Mouse (Mus musculus): ENCODE measurements around the gene Rrp7a. TPM values are rescaled to one million over a fixed set of nuclear protein-coding genes. Genes with fewer than 3 reads are reported as not detected.
A peak's percentile ranks its signal among the peaks of the same experiment; 100 is the strongest.

Rrp7a gene
- polyA plus RNA-seq, 1 experiment from 2014 or later: 72.4 TPM

DNA sequence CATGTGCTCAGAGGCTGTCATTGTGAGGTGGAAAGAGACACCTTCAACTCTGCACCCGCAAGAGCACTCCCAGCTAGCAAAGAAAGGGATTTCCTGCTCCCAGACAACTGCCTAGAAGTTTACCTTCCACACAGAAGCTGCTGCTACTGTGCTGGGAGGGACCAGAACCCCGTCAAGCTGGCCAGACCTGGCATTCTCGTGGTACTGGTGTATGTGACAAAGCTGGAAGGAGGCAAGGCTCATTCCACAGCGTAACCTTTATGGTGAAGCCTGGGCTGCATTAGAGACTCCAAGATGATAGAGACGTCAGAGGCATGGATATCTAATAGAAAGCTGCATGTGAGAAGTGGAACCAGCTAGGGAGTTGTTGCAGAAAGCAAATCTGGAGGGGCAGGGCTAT is 2.0 kb upstream of the Rrp7a start:
- WGBS: 70% methylated on average over 5 of the region's 5 CpGs
- ATAC-seq: no peak

GRCm38 (mm10) chr15:83121709-83122565 is 664 bp downstream of the Rrp7a start:
- Histone ChIP-seq H3K9me3 (no peaks in the 10 kb centered on the region), H3K9ac (replicated peaks) (peak overlapping the region; percentile 78), H3K4me2 (replicated peaks) (peak overlapping the region; percentile 81), H3K4me3 (replicated peaks) (peak overlapping the region; percentile 86), H3K4me1 (replicated peaks) (peaks cover 17% of the 10 kb centered on the region), H3K27me3 (no peaks in the 10 kb centered on the region), H3K27ac (peak overlapping the region; percentile 83), H3K36me3 (peaks cover 49% of the 10 kb centered on the region)
- peak; percentile 72 for ATAC-seq
- 3% methylated on average over 40 of the region's 43 CpGs for WGBS

More for the DNA sequence above, 2.0 kb upstream of the Rrp7a start:
- peaks cover 12% of the 10 kb centered on the region for H3K4me1 ChIP-seq (replicated peaks)
- H3K36me3 ChIP-seq: peaks cover 50% of the 10 kb centered on the region
- H3K27me3 ChIP-seq: no peaks in the 10 kb centered on the region
- no peak overlapping the region for H3K27ac ChIP-seq
- no peaks in the 10 kb centered on the region for H3K9me3 ChIP-seq
- no peak overlapping the region for H3K9ac ChIP-seq (replicated peaks)
- H3K4me2 ChIP-seq (replicated peaks): no peak overlapping the region
- no peak overlapping the region for H3K4me3 ChIP-seq (replicated peaks)

DNA sequence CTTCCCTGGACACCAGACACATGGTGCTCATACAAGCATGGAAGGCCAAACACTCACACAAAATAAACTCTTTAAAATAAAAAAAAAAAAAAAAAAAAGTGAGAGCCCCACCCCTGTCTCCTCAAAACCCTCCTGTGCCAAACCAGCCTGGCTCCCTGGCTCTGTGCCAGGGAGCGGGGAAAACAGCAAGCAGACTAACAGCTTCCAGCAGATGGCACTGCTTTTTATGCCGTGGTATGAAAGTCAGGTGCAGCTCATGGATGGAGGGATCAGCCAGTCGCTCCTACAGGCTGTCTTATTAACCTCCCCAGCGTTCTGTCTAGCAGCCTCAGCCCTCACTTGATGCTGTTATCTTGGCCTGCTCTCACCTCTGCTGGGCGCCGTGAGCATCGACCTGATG is 4.2 kb downstream of the Rrp7a start:
- Histone ChIP-seq H3K4me3 (replicated peaks) (no peak overlapping the region), H3K4me2 (replicated peaks) (no peak overlapping the region), H3K27me3 (0 out of 2 replicates have a peak, but pooled peaks cover 3% of the 10 kb centered on the region), H3K9me3 (no peaks in the 10 kb centered on the region), H3K27ac (0 out of 2 replicates have a peak overlapping the region, but pooled peaks have one; percentile 3), H3K9ac (replicated peaks) (no peak overlapping the region), H3K36me3 (peaks cover 55% of the 10 kb centered on the region), H3K4me1 (replicated peaks) (peaks cover 28% of the 10 kb centered on the region)
- ATAC-seq: no peak
- WGBS: 70% methylated on average over 7 of the region's 7 CpGs

- Histone ChIP-seq H3K4me3 (replicated peaks) (no peak overlapping the region), H3K36me3 (peaks cover 54% of the 10 kb centered on the region), H3K9me3 (no peaks in the 10 kb centered on the region), H3K4me1 (replicated peaks) (peaks cover 35% of the 10 kb centered on the region), H3K27me3 (0 out of 2 replicates have a peak, but pooled peaks cover 3% of the 10 kb centered on the region), H3K9ac (replicated peaks) (no peak overlapping the region), H3K4me2 (replicated peaks) (no peak overlapping the region), H3K27ac (no peak overlapping the region)
- WGBS: 32% methylated on average over 6 of the region's 6 CpGs
- ATAC-seq: no peak
Observed at GRCm38 (mm10) chr15:83115071-83115470, 7.5 kb downstream of the Rrp7a start.

DNA sequence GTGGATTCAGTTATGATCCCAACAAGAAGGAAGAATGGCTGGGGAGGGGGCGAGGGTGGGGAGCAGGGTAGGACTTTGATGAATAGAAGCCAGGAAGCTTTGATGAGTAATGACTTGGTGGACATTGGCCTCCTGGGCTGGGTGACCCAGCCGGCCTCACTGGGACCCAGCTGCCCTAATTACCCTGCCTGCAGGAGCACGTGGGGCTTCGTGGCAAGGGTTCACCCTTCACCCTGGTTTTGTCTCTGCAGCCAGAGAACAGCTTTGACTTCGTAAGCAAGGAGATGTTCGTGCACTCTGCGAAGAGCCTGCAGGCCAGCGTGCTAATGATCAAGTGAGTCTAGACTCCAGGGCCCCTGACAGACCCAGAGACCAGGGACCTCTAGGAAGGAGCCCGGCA is 8.5 kb downstream of the Rrp7a start:
- 0 out of 2 replicates have a peak, but pooled peaks cover 3% of the 10 kb centered on the region for H3K27me3 ChIP-seq
- 72% methylated on average over 9 of the region's 9 CpGs for WGBS
- H3K9me3 ChIP-seq: no peaks in the 10 kb centered on the region
- H3K4me2 ChIP-seq (replicated peaks): no peak overlapping the region
- H3K27ac ChIP-seq: no peak overlapping the region
- ATAC-seq: no peak
- H3K4me3 ChIP-seq (replicated peaks): no peak overlapping the region
- H3K9ac ChIP-seq (replicated peaks): 0 out of 2 replicates have a peak overlapping the region, but pooled peaks have one; percentile 29
- H3K4me1 ChIP-seq (replicated peaks): peaks cover 35% of the 10 kb centered on the region
- peaks cover 45% of the 10 kb centered on the region for H3K36me3 ChIP-seq

DNA sequence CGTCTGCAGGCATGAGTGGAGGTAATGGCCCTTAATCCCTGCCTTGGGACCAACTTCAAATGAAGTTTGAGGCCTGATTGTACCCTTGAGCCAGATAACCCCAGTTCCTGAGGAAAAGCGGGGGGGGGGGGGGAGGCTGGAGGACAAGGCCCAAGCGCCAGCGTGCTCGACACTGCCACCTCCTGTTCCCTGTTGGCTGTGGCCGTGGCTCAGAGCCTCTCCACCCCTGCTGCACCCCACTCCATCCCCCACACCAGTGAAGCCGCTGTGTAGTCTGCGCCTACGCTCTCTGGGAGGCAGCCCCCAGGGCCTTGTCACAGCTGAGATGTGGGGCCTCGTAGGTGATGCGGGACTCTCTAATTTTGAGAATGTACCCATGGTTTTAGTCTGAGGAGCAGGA is 9.7 kb downstream of the Rrp7a start:
- Histone ChIP-seq H3K27me3 (0 out of 2 replicates have a peak, but pooled peaks cover 3% of the 10 kb centered on the region), H3K4me2 (replicated peaks) (0 out of 2 replicates have a peak overlapping the region, but pooled peaks have one; percentile 19), H3K27ac (no peak overlapping the region), H3K36me3 (peaks cover 35% of the 10 kb centered on the region), H3K4me3 (replicated peaks) (no peak overlapping the region), H3K9ac (replicated peaks) (0 out of 2 replicates have a peak overlapping the region, but pooled peaks have one; percentile 44), H3K4me1 (replicated peaks) (peaks cover 30% of the 10 kb centered on the region), H3K9me3 (no peaks in the 10 kb centered on the region)
- peak; percentile 59; the same call in 1 of the 2 replicates for ATAC-seq
- 12% methylated on average over 9 of the region's 11 CpGs for WGBS

DNA sequence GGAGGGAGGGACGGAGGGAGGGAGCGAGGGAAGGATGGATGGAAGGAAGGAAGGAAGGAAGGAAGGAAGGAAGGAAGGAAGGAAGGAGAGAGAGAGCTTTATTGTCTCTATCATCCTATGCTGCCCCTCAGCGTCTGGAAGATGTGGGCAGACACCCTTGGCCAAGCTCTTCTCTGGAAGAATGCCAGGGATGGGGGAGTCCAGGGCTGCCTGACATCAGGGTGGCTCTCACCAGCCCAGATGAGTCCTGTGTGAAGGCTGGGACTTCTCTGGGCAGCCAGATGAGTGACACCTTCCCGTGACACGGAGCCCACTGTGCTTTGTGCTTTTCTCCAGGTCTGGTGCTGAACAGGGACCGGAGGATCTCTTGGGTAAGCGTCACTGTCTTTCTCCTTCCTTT is 10.7 kb downstream of the Rrp7a start:
- H3K4me2 ChIP-seq (replicated peaks): no peak overlapping the region
- WGBS: 88% methylated on average over 7 of the region's 7 CpGs
- 0 out of 2 replicates have a peak, but pooled peaks cover 3% of the 10 kb centered on the region for H3K27me3 ChIP-seq
- peaks cover 24% of the 10 kb centered on the region for H3K36me3 ChIP-seq
- no peak overlapping the region for H3K9ac ChIP-seq (replicated peaks)
- peaks cover 36% of the 10 kb centered on the region for H3K4me1 ChIP-seq (replicated peaks)
- no peak for ATAC-seq
- no peak overlapping the region for H3K4me3 ChIP-seq (replicated peaks)
- H3K27ac ChIP-seq: no peak overlapping the region
- H3K9me3 ChIP-seq: no peaks in the 10 kb centered on the region

GRCm38 (mm10) chr15:83111290-83111689 is 11.3 kb downstream of the Rrp7a start:
- Histone ChIP-seq H3K9ac (replicated peaks) (no peak overlapping the region), H3K27ac (no peak overlapping the region), H3K4me1 (replicated peaks) (peaks cover 39% of the 10 kb centered on the region), H3K27me3 (0 out of 2 replicates have a peak, but pooled peaks cover 3% of the 10 kb centered on the region), H3K4me2 (replicated peaks) (no peak overlapping the region), H3K9me3 (no peaks in the 10 kb centered on the region), H3K36me3 (peaks cover 19% of the 10 kb centered on the region), H3K4me3 (replicated peaks) (no peak overlapping the region)
- 55% methylated on average over 6 of the region's 6 CpGs for WGBS
- ATAC-seq: no peak

DNA sequence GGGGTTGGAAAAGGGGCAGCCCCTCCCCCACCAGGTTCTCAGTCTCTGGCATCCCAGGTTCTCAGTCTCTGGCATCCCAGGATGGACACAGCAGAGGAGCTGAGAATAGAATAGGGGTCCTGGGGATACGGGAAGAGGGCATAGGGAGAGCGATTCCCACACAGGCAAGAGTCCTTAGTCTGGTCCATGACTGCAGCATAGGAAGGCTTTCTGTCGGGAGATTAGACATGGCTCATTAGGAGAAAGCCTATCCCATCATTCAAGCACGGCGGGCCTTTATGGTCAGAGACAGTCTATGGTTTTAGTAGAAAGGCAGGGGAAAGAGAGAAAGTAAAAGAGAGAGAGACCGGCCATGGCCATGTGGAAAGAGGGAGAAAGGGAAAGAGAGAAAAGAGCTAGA is 14.8 kb downstream of the Rrp7a start:
- no peaks in the 10 kb centered on the region for H3K9me3 ChIP-seq
- no peak for ATAC-seq
- H3K27me3 ChIP-seq: no peaks in the 10 kb centered on the region
- no peak overlapping the region for H3K4me3 ChIP-seq (replicated peaks)
- H3K4me1 ChIP-seq (replicated peaks): peaks cover 22% of the 10 kb centered on the region
- H3K4me2 ChIP-seq (replicated peaks): no peak overlapping the region
- no peak overlapping the region for H3K27ac ChIP-seq
- H3K36me3 ChIP-seq: no peaks in the 10 kb centered on the region
- WGBS: 28% methylated on average over 6 of the region's 6 CpGs
- no peak overlapping the region; the same call in 1 of the 2 replicates for H3K9ac ChIP-seq (replicated peaks)

GRCm38 (mm10) chr15:83106426-83106825 is 16.2 kb downstream of the Rrp7a start:
- Histone ChIP-seq H3K4me1 (replicated peaks) (peaks cover 17% of the 10 kb centered on the region), H3K4me2 (replicated peaks) (no peak overlapping the region), H3K9me3 (no peaks in the 10 kb centered on the region), H3K27me3 (0 out of 2 replicates have a peak, but pooled peaks cover 3% of the 10 kb centered on the region), H3K9ac (replicated peaks) (no peak overlapping the region), H3K4me3 (replicated peaks) (no peak overlapping the region), H3K36me3 (no peaks in the 10 kb centered on the region), H3K27ac (no peak overlapping the region)
- no peak for ATAC-seq
- 82% methylated on average over 6 of the region's 6 CpGs for WGBS

- Histone ChIP-seq H3K9me3 (no peaks in the 10 kb centered on the region), H3K4me1 (replicated peaks) (peaks cover 28% of the 10 kb centered on the region), H3K27me3 (peaks cover 14% of the 10 kb centered on the region), H3K4me2 (replicated peaks) (no peak overlapping the region), H3K36me3 (no peaks in the 10 kb centered on the region), H3K9ac (replicated peaks) (no peak overlapping the region), H3K4me3 (replicated peaks) (no peak overlapping the region), H3K27ac (no peak overlapping the region)
- 94% methylated on average over 1 of the region's 1 CpGs for WGBS
- no peak for ATAC-seq
Observed at GRCm38 (mm10) chr15:83103111-83103510, 19.5 kb downstream of the Rrp7a start.

- Histone ChIP-seq H3K9ac (replicated peaks) (peak overlapping the region; percentile 62), H3K9me3 (no peaks in the 10 kb centered on the region), H3K4me2 (replicated peaks) (peak overlapping the region; percentile 67), H3K4me3 (replicated peaks) (peak overlapping the region; percentile 36), H3K27me3 (peaks cover 20% of the 10 kb centered on the region), H3K36me3 (no peaks in the 10 kb centered on the region), H3K27ac (no peak overlapping the region), H3K4me1 (replicated peaks) (peaks cover 23% of the 10 kb centered on the region)
- 10% methylated on average over 8 of the region's 8 CpGs for WGBS
- peak; percentile 65; the same call in 1 of the 2 replicates for ATAC-seq
Observed at GRCm38 (mm10) chr15:83100332-83100662, 22.3 kb downstream of the Rrp7a start.
